Mouse (Mus musculus) bone marrow, adult 2 months (tissue): Measurements from ENCODE around the gene Krt76.

ENCODE experiments used
- CTCF ChIP-seq: fragments of 200-500 bp; IDR thresholded peaks from 2 replicates; pipeline ENCODE4 v1.5.1; 2011; ENCODE audit warnings: low read length, control low read depth; ENCODE audit not compliant: control insufficient read depth, insufficient read depth
- POLR2A ChIP-seq: fragments of 200-500 bp; IDR thresholded peaks from 2 replicates; pipeline ENCODE4 v1.6.1; 2011; ENCODE audit warnings: low read depth, mild to moderate bottlenecking, control low read depth, low read length, borderline replicate concordance; ENCODE audit not compliant: control insufficient read depth

DNA sequence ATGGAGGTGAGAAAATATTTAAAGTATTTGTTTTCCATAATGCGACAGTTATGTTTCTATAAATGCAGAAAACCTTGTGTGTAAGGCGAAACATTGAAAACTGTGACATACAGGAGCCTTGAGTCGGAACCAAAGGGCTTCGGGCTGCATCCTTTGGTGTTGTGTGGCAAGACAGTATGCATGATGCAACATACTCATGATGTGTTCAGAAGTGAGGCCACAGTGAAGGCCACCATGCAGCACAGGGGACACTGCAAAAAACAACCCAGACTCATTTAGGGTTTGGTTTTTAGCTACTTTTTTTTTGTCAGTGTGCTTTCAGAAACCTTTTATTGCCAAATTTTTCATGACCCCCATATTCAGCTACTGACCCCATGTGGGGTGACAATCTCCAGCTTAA lies 2.5 kb upstream of the Krt76 start:
- TF ChIP-seq CTCF = no peak
- TF ChIP-seq POLR2A = no peak
